Mouse (Mus musculus) neutrophil, adult 5-6 weeks (primary cell): ENCODE data around the gene Ppp1r3c. TPM values are rescaled to one million over a fixed set of nuclear protein-coding genes. Genes with fewer than 3 reads are reported as not detected.
"Not testable (repeated sequence)": the region's sequence is repeated elsewhere in the genome, so short reads cannot be mapped to it uniquely, and the experiment has no call there.

Source experiments
- ATAC-seq: fragments of 151-379, 151-347 bp; 2 replicates; pipeline ENCODE4 v1.8.0; 2017; ENCODE audit warnings: mild to moderate bottlenecking, moderate TSS enrichment; ENCODE audit not compliant: insufficient number of reproducible peaks, poor library complexity, low FRiP score, severe bottlenecking; ENCODE audit errors: extremely low read depth
- total RNA-seq: library from RNA; stranded (forward); fragments of 200-1000 nt; gene quantifications from 2 replicates; pipeline ENCODE4 v1.2.3, GENCODE M21; 2017

The Ppp1r3c gene
- total RNA-seq: 0.12 TPM in 1 of 2 replicates, not detected in the other

GRCm38 (mm10) chr19:36736537-36736936, at the start of gene Ppp1r3c:
TSS of gene Ppp1r3c (minus strand) at chr19:36736653.
- no peak for ATAC-seq

DNA sequence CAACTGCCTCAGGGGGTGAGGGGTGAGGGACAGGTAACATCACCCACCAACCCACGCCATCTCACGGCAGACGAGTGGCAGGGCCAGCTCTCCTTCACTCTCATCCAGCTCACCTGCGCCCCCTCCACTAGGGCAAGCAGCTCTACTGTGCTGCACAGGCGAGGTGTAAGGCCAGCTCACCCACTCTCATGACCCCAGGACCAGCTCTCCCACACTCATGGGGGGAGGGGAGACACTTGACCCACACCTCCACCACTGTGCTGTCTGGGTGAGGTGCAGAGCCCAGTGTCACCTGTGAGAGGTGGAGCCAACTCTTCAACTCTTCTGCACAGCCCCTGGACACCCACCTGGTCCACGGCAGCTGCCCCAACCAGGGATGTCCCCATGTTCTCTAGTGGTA, 46.7 kb upstream of the Ppp1r3c start:
- no peak for ATAC-seq

DNA sequence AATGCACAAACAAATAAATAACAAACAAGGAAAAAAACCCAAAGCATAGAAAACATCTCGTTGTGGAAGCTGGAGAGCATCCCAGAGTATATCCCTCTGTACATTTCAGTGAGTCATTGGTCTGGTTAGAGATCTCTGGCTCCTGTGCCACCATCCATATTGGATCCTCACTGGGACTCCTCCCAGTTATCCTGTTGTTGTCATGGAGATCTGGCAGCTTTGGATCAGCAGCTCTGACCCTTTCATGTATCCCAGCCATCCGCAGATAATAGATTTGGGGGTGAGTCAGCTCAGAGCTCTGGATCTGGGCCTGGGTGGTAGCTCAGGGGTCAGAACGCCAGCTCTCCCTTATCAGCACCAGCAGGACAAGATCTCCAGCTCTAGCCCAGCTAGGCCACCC, 46.1 kb upstream of the Ppp1r3c start:
- ATAC-seq: no peak

DNA sequence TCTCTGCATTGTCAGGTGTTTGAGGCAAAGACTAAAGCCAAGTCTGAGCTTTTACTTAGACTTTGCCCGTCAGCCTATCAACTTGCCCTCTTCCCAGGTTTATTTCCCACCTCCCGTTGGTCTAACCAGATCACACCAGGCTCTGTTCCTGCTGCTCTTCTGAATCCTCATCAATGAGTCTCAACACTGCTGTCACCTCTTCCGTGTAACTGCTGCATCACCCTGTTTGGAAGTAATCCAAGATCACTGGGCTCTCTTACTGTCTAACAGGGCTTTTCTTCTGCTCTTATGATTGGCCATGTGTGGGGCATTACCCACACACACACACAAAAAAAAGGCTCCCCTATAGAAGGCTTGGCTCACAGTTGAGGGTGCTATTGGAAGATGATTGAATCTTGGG, 45.5 kb upstream of the Ppp1r3c start:
- ATAC-seq: no peak

DNA sequence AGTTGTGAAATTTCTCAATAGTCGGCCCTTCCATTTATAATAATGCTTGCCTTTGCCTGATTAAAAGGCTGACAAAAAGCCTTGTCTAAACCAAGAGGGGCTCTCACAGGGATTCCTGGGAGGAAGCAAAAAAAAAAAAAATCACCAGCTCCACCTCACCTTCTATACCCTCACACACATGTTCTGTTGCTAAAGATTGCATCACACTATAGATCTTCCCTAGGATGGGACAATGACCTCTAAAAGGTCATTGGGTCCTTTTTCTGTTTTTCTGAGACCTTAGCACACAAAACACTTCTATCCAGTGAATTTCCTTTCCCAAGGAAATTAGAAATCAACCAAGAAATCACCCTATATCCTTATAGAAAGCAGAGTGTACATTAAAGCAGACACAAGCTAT, 43.9 kb upstream of the Ppp1r3c start:
- no peak for ATAC-seq

DNA sequence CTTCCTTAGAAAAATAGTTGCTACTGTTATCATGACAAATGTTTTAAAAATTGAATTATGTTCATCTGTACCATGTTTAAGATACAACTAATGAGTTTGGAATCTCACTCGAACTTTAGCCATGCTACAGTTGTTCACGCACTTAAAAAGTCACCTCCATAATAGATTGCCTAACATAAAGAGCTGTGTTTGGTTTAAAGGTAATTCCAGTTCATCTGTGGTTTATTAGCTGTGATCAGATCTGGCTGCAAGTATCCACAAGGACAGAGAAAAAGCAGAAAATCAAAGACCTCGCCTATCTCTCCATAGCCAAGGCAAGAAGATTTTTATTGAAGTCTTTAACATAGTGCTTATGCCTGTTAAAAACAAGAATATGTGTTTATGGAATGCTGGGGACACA, 43.3 kb upstream of the Ppp1r3c start:
- no peak for ATAC-seq

DNA sequence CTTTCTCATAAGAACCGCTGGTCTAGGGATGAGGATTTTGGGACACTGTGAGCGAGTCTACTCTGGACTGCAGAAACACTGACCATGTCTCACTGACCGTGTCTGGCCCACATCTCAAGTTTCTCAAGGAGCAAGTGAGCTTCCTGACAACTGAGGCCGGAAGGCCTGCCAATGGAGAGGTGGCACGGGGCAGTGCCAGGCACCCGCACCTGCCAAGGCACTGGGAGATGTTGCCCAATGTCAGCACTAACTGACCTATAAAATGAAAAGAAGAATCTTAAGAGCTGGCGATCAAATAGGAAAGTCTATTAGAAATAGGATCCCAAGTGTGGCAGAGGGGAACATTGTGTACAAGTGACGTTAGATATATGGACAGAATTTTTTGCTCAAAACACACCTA, 39.1 kb upstream of the Ppp1r3c start:
- no peak for ATAC-seq

GRCm38 (mm10) chr19:36773716-36774459, 37.4 kb upstream of the Ppp1r3c start:
- ATAC-seq: no peak

- ATAC-seq: no peak
These were observed 31.6 kb upstream of the Ppp1r3c start for GRCm38 (mm10) chr19:36768084-36768483.

GRCm38 (mm10) chr19:36764451-36764850, 28.0 kb upstream of the Ppp1r3c start:
- ATAC-seq: no peak

DNA sequence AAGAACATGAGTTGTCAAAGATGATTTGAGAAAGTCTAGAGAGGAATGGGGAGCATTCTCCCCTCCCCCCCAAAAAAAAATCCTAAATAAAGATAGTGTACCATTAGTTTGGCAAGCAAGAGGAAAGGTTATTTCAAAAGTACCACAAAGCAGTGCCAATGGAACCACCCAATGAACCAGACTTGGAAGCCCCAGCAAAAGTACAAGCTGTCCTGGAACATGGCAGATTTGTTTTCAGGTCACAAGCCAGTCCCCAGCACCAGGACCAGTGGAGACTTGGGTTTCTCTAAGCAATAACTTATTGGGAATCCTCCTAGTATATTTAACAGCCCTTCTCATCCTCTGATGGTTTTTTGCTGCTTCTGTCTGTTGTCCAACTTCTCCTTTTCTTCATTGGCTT, 12.5 kb upstream of the Ppp1r3c start:
- ATAC-seq: no peak

DNA sequence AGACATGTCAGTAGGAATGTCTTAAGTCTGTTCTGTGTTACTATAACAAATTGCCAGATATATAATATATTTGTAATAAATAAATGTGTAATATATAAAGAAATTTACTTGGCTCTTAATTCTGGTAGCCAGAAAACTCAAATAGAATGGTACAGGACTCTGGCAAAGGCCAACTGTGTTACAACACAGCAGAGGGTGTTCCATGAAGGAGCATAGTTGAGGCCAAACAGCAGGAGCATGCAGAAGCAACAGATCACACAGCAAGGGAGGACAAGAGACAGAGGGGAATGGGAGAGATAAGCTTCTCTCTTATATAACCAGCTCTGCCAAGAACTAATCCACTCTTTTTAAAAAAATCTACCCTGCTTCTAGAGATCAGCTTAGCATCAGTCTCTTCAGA, 5.9 kb upstream of the Ppp1r3c start:
- no peak for ATAC-seq

DNA sequence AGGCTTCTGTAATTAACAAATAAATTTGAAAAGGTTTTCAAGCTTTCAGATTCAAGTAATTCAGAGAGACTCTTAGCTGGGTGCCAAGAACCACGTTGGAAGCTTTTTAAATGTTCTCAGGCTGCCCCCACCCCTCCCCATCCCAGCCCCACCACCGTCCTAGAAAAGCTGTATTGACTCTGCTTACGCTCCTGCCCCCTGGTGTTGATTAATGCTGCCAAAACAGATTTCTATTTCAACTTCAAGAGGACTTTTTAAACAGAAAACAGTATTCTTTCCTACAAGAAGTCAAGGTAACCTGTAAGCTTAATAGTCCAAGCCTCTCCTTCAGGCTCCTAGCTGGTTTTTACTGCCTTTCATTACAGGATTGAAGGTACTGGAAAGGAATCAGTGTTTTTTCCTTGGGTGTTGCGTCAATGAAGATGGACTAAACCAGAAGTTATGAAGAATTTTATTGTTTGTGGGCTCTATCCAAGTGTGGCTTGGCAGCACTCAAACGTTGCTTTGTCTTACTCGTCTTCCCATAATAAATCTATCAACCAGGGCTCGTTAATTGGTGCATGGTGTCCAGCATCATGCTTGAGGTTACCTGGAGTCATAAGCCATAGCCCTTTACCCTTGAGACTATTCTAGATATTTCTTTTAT, 3.2 kb upstream of the Ppp1r3c start:
- no peak for ATAC-seq

GRCm38 (mm10) chr19:36738009-36738408, 1.6 kb upstream of the Ppp1r3c start:
- ATAC-seq: no peak

DNA sequence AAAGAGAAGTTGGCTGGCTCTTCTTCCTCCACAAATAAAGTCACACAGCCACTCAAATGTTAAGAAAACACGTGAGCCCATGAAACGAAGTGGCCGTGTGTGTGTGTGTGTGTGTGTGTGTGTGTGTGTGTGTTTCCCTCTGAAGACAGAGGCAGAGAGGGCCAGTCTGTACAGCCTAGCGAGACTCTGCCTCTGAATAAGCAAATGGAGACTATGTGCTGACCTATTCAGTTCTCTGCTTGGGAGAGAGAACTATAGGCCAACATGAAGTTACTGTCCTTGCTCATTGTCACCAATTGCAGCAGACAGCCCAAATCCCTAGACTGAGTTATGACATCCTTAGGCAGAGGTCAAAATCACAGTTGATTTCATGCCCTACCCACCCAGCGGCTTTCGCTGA, 634 bp upstream of the Ppp1r3c start:
- no peak for ATAC-seq

DNA sequence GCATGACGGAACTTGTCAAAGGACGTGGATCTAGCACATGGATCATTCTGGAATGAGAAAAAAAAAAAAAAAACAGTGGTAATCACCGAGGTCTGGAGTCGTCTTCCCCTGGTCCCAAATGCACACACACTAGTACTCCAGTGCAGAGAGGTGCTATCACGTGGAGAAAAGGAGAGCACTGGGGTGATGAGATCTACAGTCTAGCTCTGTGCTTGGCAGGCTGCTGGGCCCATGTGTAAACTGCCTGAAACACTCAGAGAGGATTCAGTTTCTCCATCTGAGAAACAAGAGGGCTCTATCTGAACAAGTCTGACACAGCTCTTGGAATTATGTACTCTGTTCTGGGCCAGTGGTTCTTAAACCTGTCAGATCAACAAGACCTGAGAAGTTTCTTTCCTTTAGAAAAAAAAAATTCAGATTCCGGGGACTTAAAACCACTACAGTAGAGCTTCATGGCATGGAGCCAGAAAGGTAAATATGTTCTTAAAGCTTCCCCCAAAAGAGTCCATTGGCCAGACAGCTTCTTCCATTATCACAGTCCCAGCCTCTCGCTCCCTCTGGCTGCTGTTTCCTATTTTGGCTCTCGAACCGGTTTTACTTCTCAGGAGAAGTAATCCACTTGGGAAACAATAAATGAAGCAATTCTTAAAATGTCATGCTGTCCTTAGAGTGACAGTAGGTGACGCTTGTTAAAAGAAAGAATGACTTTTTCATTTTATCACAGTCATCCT, 2.0 kb downstream of the Ppp1r3c start:
- no peak for ATAC-seq

DNA sequence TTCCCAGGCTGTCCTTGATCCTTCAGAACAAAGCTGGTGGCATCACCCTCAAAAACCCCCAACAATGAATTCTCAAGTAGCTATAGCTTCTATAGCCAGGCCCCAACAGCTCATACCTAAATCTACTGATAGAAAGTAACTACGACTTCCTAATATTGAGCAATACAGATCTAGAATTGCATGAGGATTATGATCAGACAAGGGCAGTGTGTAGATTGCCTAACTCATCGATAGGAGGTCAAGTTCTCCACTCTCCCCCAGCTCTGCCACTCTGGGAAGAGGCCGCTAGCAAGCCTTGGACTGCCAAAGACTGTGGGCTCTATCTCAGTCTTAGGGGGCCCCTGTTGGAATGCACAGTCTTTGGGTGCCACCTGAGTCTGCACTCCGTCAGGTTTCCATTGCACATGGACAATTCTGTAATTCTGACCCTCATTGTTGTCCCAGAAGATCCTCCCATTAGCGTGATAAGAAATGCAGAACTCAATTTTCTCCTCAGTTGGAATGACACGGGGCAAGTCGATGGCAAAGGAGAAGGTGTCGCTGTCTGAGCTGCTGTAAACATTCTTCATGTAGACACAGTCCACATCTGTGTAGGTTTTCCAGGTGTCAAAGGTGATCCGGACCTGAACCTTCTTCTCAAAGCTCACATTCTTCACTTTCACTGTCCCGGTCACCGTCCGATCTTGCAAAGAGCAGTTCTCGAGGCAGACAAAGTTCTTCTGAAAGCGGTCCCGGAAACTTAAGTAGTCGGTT, 3.1 kb downstream of the Ppp1r3c start:
- ATAC-seq: no peak

DNA sequence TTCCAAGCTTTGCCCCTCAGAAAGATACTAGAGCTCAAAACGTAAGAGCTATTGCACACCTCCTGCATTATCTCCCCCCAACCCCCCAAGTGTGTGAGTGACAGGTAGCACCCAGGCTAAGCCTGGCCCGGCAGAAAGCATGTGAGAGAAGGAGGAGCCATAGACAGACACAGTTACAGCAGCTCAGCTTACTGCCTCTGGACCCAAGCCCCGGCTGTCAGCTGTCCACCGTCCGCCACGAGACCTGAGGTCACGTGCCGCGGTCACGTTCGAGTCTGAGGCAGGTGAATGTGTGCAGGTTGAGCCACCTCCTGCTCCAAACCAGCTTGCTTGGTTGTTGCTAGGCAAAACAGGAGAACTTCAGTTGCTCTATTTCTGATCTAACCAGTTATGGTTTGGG, 5.1 kb downstream of the Ppp1r3c start:
- no peak for ATAC-seq

DNA sequence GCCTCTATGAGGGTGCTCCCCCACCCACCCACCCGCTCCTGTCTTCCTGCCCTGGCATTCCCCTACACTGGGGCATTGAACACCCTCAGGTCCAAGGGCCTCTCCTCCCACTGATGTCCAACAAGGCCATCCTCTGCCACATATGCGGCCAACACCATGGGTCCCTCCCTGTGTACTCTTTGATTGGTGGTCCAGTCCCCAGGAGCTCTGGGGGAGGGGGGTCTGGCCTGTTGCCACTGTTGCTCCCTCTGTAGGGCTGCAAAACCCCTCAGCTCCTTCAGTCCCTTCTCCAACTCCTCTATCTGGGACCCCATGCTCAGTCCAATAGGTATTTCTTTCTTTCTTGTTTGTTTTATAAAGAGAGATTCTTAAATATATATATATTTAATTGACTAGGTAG, 6.0 kb downstream of the Ppp1r3c start:
- ATAC-seq: not testable (repeated sequence)
